ENCODE assay signal across 8 mouse cellular contexts in genomic region chr4:141020811-141021613, GRCm38 (mm10). TPM values are rescaled to one million over a fixed set of nuclear protein-coding genes. Genes with fewer than 3 reads are reported as not detected.
DNase-seq lines count a peak whose midpoint lies in the region; ATAC-seq and TF ChIP-seq lines count a peak whose summit lies in the region.

No protein-coding gene starts in this region.

- H3K4me2 ChIP-seq in embryonic facial prominence, embryonic 15.5 days (replicated peaks) = peak overlapping the region; percentile 18
- no peak overlapping the region for H3K4me2 ChIP-seq in lung, postnatal 0 days (replicated peaks; ENCODE audit: low read depth, low read length)
- peak overlapping the region; percentile 32; the same call in 1 of the 2 replicates for H3K4me2 ChIP-seq in stomach, embryonic 15.5 days

- no peaks in the 10 kb centered on the region for H3K27me3 ChIP-seq in embryonic facial prominence, embryonic 15.5 days
- H3K27me3 ChIP-seq in lung, postnatal 0 days (replicated peaks; ENCODE audit: insufficient read depth, low read length) = no peaks in the 10 kb centered on the region
- no peaks in the 10 kb centered on the region for H3K27me3 ChIP-seq in stomach, embryonic 15.5 days (replicated peaks)

- TF ChIP-seq CTCF in left cerebral cortex, adult 2 months (IDR thresholded peaks at IDR 0.05) = no peak
- no peak for TF ChIP-seq CTCF in lung, postnatal 0 days (IDR thresholded peaks at IDR 0.05)

- H3K4me1 ChIP-seq in embryonic facial prominence, embryonic 15.5 days = peaks cover 73% of the 10 kb centered on the region
- peaks cover 24% of the 10 kb centered on the region for H3K4me1 ChIP-seq in lung, postnatal 0 days (ENCODE audit: insufficient read depth, low read depth, low read length)
- H3K4me1 ChIP-seq in stomach, embryonic 15.5 days = peaks cover 40% of the 10 kb centered on the region

- intact Hi-C loops in left cerebral cortex, adult 2 months (cut with DNase I) = no loop called here
- intact Hi-C loops in heart, postnatal 25 days (cut with DNase I) = no loop called here

- 9% methylated on average over 14 of the region's 14 CpGs for WGBS in embryonic facial prominence, embryonic 15.5 days
- WGBS in lung, postnatal 0 days = 20% methylated on average over 13 of the region's 14 CpGs
- WGBS in stomach, embryonic 15.5 days = 29% methylated on average over 14 of the region's 14 CpGs

- H3K9ac ChIP-seq in embryonic facial prominence, embryonic 15.5 days = no peak overlapping the region
- no peak overlapping the region for H3K9ac ChIP-seq in lung, postnatal 0 days (replicated peaks; ENCODE audit: low read depth)
- H3K9ac ChIP-seq in stomach, embryonic 15.5 days = no peak overlapping the region

- ATAC-seq in embryonic facial prominence, embryonic 15.5 days (ENCODE audit: insufficient number of reproducible peaks, low FRiP score, low TSS enrichment, low read depth) = peak; percentile 72
- peak; percentile 71 for ATAC-seq in lung, postnatal 0 days
- peak; percentile 67 for ATAC-seq in stomach, embryonic 15.5 days (ENCODE audit: insufficient read depth, low FRiP score, low read depth)

- peak overlapping the region; percentile 44; the same call in 1 of the 2 replicates for H3K27ac ChIP-seq in left cerebral cortex, adult 2 months
- peak overlapping the region; percentile 85 for H3K27ac ChIP-seq in embryonic facial prominence, embryonic 15.5 days (replicated peaks)
- peak overlapping the region; percentile 64 for H3K27ac ChIP-seq in lung, postnatal 0 days (ENCODE audit: low read length)
- peak overlapping the region; percentile 91 for H3K27ac ChIP-seq in stomach, embryonic 15.5 days

- TF ChIP-seq EP300 in lung, postnatal 0 days (IDR thresholded peaks at IDR 0.05) = no peak

- no peak overlapping the region for H3K4me3 ChIP-seq in left cerebral cortex, adult 2 months
- H3K4me3 ChIP-seq in embryonic facial prominence, embryonic 15.5 days (replicated peaks) = no peak overlapping the region
- H3K4me3 ChIP-seq in lung, postnatal 0 days (ENCODE audit: low read depth, low read length) = no peak overlapping the region
- H3K4me3 ChIP-seq in stomach, embryonic 15.5 days (replicated peaks) = 0 out of 2 replicates have a peak overlapping the region, but pooled peaks have one; percentile 7

- H3K9me3 ChIP-seq in embryonic facial prominence, embryonic 15.5 days (replicated peaks) = no peaks in the 10 kb centered on the region
- H3K9me3 ChIP-seq in lung, postnatal 0 days (ENCODE audit: low read length) = no peaks in the 10 kb centered on the region
- H3K9me3 ChIP-seq in stomach, embryonic 15.5 days = no peaks in the 10 kb centered on the region

- H3K36me3 ChIP-seq in embryonic facial prominence, embryonic 15.5 days = peaks cover 11% of the 10 kb centered on the region; the same call in 1 of the 2 replicates
- no peaks in the 10 kb centered on the region for H3K36me3 ChIP-seq in lung, postnatal 0 days (ENCODE audit: insufficient read depth, low read length)
- H3K36me3 ChIP-seq in stomach, embryonic 15.5 days = peaks cover 6% of the 10 kb centered on the region; the same call in 1 of the 2 replicates

- DNase-seq in left cerebral cortex, adult 2 months (ENCODE audit: extremely low spot score in 1 of 2, low spot score in 2 of 2) = no peak
- DNase-seq in left cerebral cortex, adult 8-10 months (ENCODE audit: low spot score in 2 of 2) = no peak
- DNase-seq in heart, postnatal 25 days (ENCODE audit: low spot score) = peak; percentile 55
- peak; percentile 73 for DNase-seq in lung, postnatal 0 days (ENCODE audit: low spot score)
- DNase-seq in layer of hippocampus, adult 9-10 months (ENCODE audit: low spot score) = no peak
- no peak for DNase-seq in c-Kit-positive CD71-positive TER-119-positive erythroid progenitor cells, embryonic 14.5 days (ENCODE audit: low spot score)

RNA-seq across cellular contexts. Expression of gene Mfap2, which starts 10.8 kb away (rescaled TPM):
- 1 to 10 TPM; 4.8 to 4.9 TPM for total RNA-seq in left cerebral cortex, adult 2 months (2021)
- 1 to 10 TPM; 1.8 to 5.2 (median 3.3) TPM for total RNA-seq in left cerebral cortex, adult 8-10 months (2022)
- 923 and 969 TPM in 2 replicates for polyA plus RNA-seq in embryonic facial prominence, embryonic 15.5 days (2015; fragmentation: Nextera tagmentation; extraction: Ambion mirVana)
- 1 to 10 TPM; 6.7 to 6.9 TPM for total RNA-seq in heart, postnatal 25 days (2021)
- 398 and 422 TPM in 2 replicates for polyA plus RNA-seq in lung, postnatal 0 days (2015; fragmentation: Nextera tagmentation; extraction: Ambion mirVana)
- polyA plus RNA-seq in stomach, embryonic 15.5 days (2015; fragmentation: Nextera tagmentation; extraction: Ambion mirVana) = 418 and 436 TPM in 2 replicates

RNA-seq across cellular contexts. Expression of gene Atp13a2, which starts 34.3 kb away (rescaled TPM):
- 100 to 1,000 TPM; 150 to 155 TPM for total RNA-seq in left cerebral cortex, adult 2 months (2021)
- 100 to 1,000 TPM; 141 to 156 (median 150) TPM for total RNA-seq in left cerebral cortex, adult 8-10 months (2022)
- polyA plus RNA-seq in embryonic facial prominence, embryonic 15.5 days (2015; fragmentation: Nextera tagmentation; extraction: Ambion mirVana) = 47.2 and 48.1 TPM in 2 replicates
- 10 to 100 TPM; 16.5 to 19.4 TPM for total RNA-seq in heart, postnatal 25 days (2021)
- polyA plus RNA-seq in lung, postnatal 0 days (2015; fragmentation: Nextera tagmentation; extraction: Ambion mirVana) = 34.2 and 34.4 TPM in 2 replicates
- polyA plus RNA-seq in stomach, embryonic 15.5 days (2015; fragmentation: Nextera tagmentation; extraction: Ambion mirVana) = 42.7 and 45.9 TPM in 2 replicates

RNA-seq across cellular contexts. Expression of gene Crocc, which starts 39.3 kb away (rescaled TPM):
- total RNA-seq in left cerebral cortex, adult 2 months (2021) = 10 to 100 TPM; 68.1 to 71.3 TPM
- 10 to 100 TPM; 44.2 to 69.2 (median 54.3) TPM for total RNA-seq in left cerebral cortex, adult 8-10 months (2022)
- 6.9 and 7.0 TPM in 2 replicates for polyA plus RNA-seq in embryonic facial prominence, embryonic 15.5 days (2015; fragmentation: Nextera tagmentation; extraction: Ambion mirVana)
- 1 to 10 TPM; 5.1 to 5.4 TPM for total RNA-seq in heart, postnatal 25 days (2021)
- polyA plus RNA-seq in lung, postnatal 0 days (2015; fragmentation: Nextera tagmentation; extraction: Ambion mirVana) = 2.3 and 2.9 TPM in 2 replicates
- polyA plus RNA-seq in stomach, embryonic 15.5 days (2015; fragmentation: Nextera tagmentation; extraction: Ambion mirVana) = 4.2 and 5.9 TPM in 2 replicates

RNA-seq across cellular contexts. Expression of gene Necap2, which starts 57.1 kb away (rescaled TPM):
- total RNA-seq in left cerebral cortex, adult 2 months (2021) = 10 to 100 TPM; 44.9 to 45.9 TPM
- total RNA-seq in left cerebral cortex, adult 8-10 months (2022) = 10 to 100 TPM; 37.3 to 59.5 (median 44.3) TPM
- 88.0 and 93.4 TPM in 2 replicates for polyA plus RNA-seq in embryonic facial prominence, embryonic 15.5 days (2015; fragmentation: Nextera tagmentation; extraction: Ambion mirVana)
- total RNA-seq in heart, postnatal 25 days (2021) = 10 to 100 TPM; 17.2 TPM
- polyA plus RNA-seq in lung, postnatal 0 days (2015; fragmentation: Nextera tagmentation; extraction: Ambion mirVana) = 102 and 110 TPM in 2 replicates
- polyA plus RNA-seq in stomach, embryonic 15.5 days (2015; fragmentation: Nextera tagmentation; extraction: Ambion mirVana) = 81.4 and 82.0 TPM in 2 replicates

Comparison
In these comparisons a context has a peak if more than half of its experiments do, and no peak if none do; other contexts are left out.
1. DNase-seq: peak in heart, postnatal 25 days (single experiment) and lung, postnatal 0 days (single experiment); none in left cerebral cortex, adult 2 months (0 of 2), left cerebral cortex, adult 8-10 months (0 of 2), layer of hippocampus, adult 9-10 months (single experiment) and c-Kit-positive CD71-positive TER-119-positive erythroid progenitor cells, embryonic 14.5 days (single experiment).
2. RNA of gene Atp13a2, which starts 34.3 kb away (total RNA-seq): 141 to 156 TPM in left cerebral cortex, adult 8-10 months and 150 to 155 TPM in left cerebral cortex, adult 2 months; 16.5 to 19.4 TPM in heart, postnatal 25 days; every median in the first group is over 4 times any median in the second.
3. RNA of gene Crocc, which starts 39.3 kb away (total RNA-seq): 68.1 to 71.3 TPM in left cerebral cortex, adult 2 months and 44.2 to 69.2 TPM in left cerebral cortex, adult 8-10 months; 5.1 to 5.4 TPM in heart, postnatal 25 days; every median in the first group is over 4 times any median in the second.
4. Peak in every context shown above with its lines, with median percentiles within 50 percentile points of each other: H3K27ac ChIP-seq and ATAC-seq.